Mouse (Mus musculus) embryonic fibroblast, embryonic 13.5 days (primary cell): ENCODE results near the gene Bahcc1.

ENCODE experiments used
- CTCF ChIP-seq: IDR thresholded peaks from 2 replicates; pipeline ENCODE4 v1.5.1; 2011; ENCODE audit warnings: mild to moderate bottlenecking, control low read depth, low read length, moderate library complexity, borderline replicate concordance; ENCODE audit not compliant: insufficient read depth
- POLR2A ChIP-seq: IDR thresholded peaks from 2 replicates; pipeline ENCODE4 v1.6.1; 2011; ENCODE audit warnings: low read depth, mild to moderate bottlenecking, control low read depth, low read length, moderate library complexity

- no peak for TF ChIP-seq CTCF
- no peak for TF ChIP-seq POLR2A
Observed at GRCm38 (mm10) chr11:120279335-120279734, 46.6 kb downstream of the Bahcc1 start.
